Mouse (Mus musculus) embryonic fibroblast, embryonic 13.5 days (primary cell): Measurements from ENCODE around the gene Ksr1.

Source experiments
- CTCF ChIP-seq: IDR thresholded peaks from 2 replicates; pipeline ENCODE4 v1.5.1; 2011; ENCODE audit warnings: mild to moderate bottlenecking, control low read depth, low read length, moderate library complexity, borderline replicate concordance; ENCODE audit not compliant: insufficient read depth
- POLR2A ChIP-seq: IDR thresholded peaks from 2 replicates; pipeline ENCODE4 v1.6.1; 2011; ENCODE audit warnings: low read depth, mild to moderate bottlenecking, control low read depth, low read length, moderate library complexity

GRCm38 (mm10) chr11:79139878-79140510, 6.2 kb downstream of the Ksr1 start:
- TF ChIP-seq POLR2A, result no peak
- no peak for TF ChIP-seq CTCF
